Comparison of ENCODE assay signal across 10 mouse cellular contexts in genomic region chr3:122402143-122402542, GRCm38 (mm10).
DNase-seq lines count a peak whose midpoint lies in the region; ATAC-seq and TF ChIP-seq lines count a peak whose summit lies in the region.
"Had no signal": no experiment of that assay in that cellular context is flagged by ENCODE, and none has a peak within 500 bp of the region (broad histone marks: within the 10 kb centered on the region; RNA-seq: fewer than 3 reads in every experiment).

No protein-coding gene starts in this region.

- no peak overlapping the region for H3K4me3 ChIP-seq in heart, embryonic 14.5 days (ENCODE audit: control insufficient read depth in 1 of 2, insufficient read depth in 1 of 2, low read depth in 1 of 2, low read length in 2 of 2)
- no peak overlapping the region for H3K4me3 ChIP-seq in lung, postnatal 0 days (ENCODE audit: low read depth, low read length)
- H3K4me3 ChIP-seq in intestine, embryonic 16.5 days (ENCODE audit: low read length), result no peak overlapping the region
- H3K4me3 ChIP-seq: liver, embryonic 12.5 days had no signal

- TF ChIP-seq EP300 in lung, postnatal 0 days (IDR thresholded peaks at IDR 0.05), result peak; percentile 32; the same call in 1 of the 2 replicates

- H3K4me2 ChIP-seq in heart, embryonic 14.5 days (ENCODE audit: low read length), result peak overlapping the region; percentile 39
- H3K4me2 ChIP-seq in lung, postnatal 0 days (replicated peaks; ENCODE audit: low read depth, low read length), result no peak overlapping the region
- no peak overlapping the region for H3K4me2 ChIP-seq in intestine, embryonic 16.5 days (ENCODE audit: low read depth, low read length)
- H3K4me2 ChIP-seq: liver, embryonic 12.5 days had no signal

- 9% methylated on average over 5 of the region's 5 CpGs for WGBS in heart, embryonic 14.5 days
- 29% methylated on average over 5 of the region's 5 CpGs for WGBS in lung, postnatal 0 days
- WGBS in intestine, embryonic 16.5 days, result 35% methylated on average over 5 of the region's 5 CpGs

- peaks cover 12 to 14% of the 10 kb centered on the region in 2 experiments for H3K4me1 ChIP-seq in heart, embryonic 14.5 days (ENCODE audit: control insufficient read depth in 2 of 2, insufficient read depth in 2 of 2, low read length in 2 of 2)
- H3K4me1 ChIP-seq in lung, postnatal 0 days (ENCODE audit: insufficient read depth, low read depth, low read length), result no peaks in the 10 kb centered on the region
- H3K4me1 ChIP-seq in intestine, embryonic 16.5 days (ENCODE audit: control insufficient read depth, insufficient read depth, low read length), result peaks cover 12% of the 10 kb centered on the region; the same call in 1 of the 2 replicates
- H3K4me1 ChIP-seq: liver, embryonic 12.5 days had no signal

- no peaks in the 10 kb centered on the region for H3K27me3 ChIP-seq in heart, embryonic 14.5 days (ENCODE audit: control insufficient read depth, insufficient read depth, low read length)
- no peaks in the 10 kb centered on the region for H3K27me3 ChIP-seq in lung, postnatal 0 days (replicated peaks; ENCODE audit: insufficient read depth, low read length)
- H3K27me3 ChIP-seq in intestine, embryonic 16.5 days (replicated peaks; ENCODE audit: control insufficient read depth, insufficient read depth, low read length), result no peaks in the 10 kb centered on the region
- H3K27me3 ChIP-seq: liver, embryonic 12.5 days had no signal

- no peaks in the 10 kb centered on the region for H3K36me3 ChIP-seq in heart, embryonic 14.5 days (ENCODE audit: control insufficient read depth, insufficient read depth, low read length)
- H3K36me3 ChIP-seq in lung, postnatal 0 days (ENCODE audit: insufficient read depth, low read length), result no peaks in the 10 kb centered on the region
- H3K36me3 ChIP-seq in intestine, embryonic 16.5 days (ENCODE audit: control insufficient read depth, insufficient read depth, low read length), result no peaks in the 10 kb centered on the region
- H3K36me3 ChIP-seq: liver, embryonic 12.5 days had no signal

- ATAC-seq in heart, embryonic 14.5 days (ENCODE audit: insufficient number of reproducible peaks, insufficient read depth, low FRiP score, low read depth), result no peak
- ATAC-seq in lung, postnatal 0 days, result peak; percentile 30
- peak; percentile 79 for ATAC-seq in intestine, embryonic 16.5 days
- ATAC-seq: liver, embryonic 12.5 days had no signal

- TF ChIP-seq CTCF in lung, postnatal 0 days (IDR thresholded peaks at IDR 0.05), result no peak

- H3K9ac ChIP-seq in heart, embryonic 14.5 days (ENCODE audit: low read length), result no peak overlapping the region
- no peak overlapping the region for H3K9ac ChIP-seq in lung, postnatal 0 days (replicated peaks; ENCODE audit: low read depth)
- no peak overlapping the region for H3K9ac ChIP-seq in intestine, embryonic 16.5 days (ENCODE audit: low read depth, low read length)
- H3K9ac ChIP-seq: liver, embryonic 12.5 days had no signal

- no peak for DNase-seq in heart, adult 18-20 months
- DNase-seq in lung, postnatal 0 days (ENCODE audit: low spot score), result no peak
- no peak for DNase-seq in lung, adult 18-20 months
- DNase-seq in telencephalon, adult 2 months (ENCODE audit: low read depth, low spot score), result peak; percentile 39
- no peak for DNase-seq in kidney, adult 9 months
- DNase-seq: cerebellum, adult 2 months; kidney, postnatal 25 days had no signal

- H3K9me3 ChIP-seq in heart, embryonic 14.5 days (ENCODE audit: control insufficient read depth, low read length), result no peaks in the 10 kb centered on the region
- H3K9me3 ChIP-seq in lung, postnatal 0 days (ENCODE audit: low read length), result no peaks in the 10 kb centered on the region
- no peaks in the 10 kb centered on the region for H3K9me3 ChIP-seq in intestine, embryonic 16.5 days (ENCODE audit: control insufficient read depth, low read length)
- H3K9me3 ChIP-seq: liver, embryonic 12.5 days had no signal

- H3K27ac ChIP-seq in heart, embryonic 14.5 days (replicated peaks in 1 of 2; ENCODE audit: control insufficient read depth in 1 of 2, insufficient read depth in 1 of 2, low read depth in 2 of 2, low read length in 2 of 2), result peak overlapping the region in 1 of 2 experiments; percentile 50; a peak in 2 of 4 replicates
- no peak overlapping the region for H3K27ac ChIP-seq in lung, postnatal 0 days (ENCODE audit: low read length)
- H3K27ac ChIP-seq in intestine, embryonic 16.5 days (ENCODE audit: low read length), result peak overlapping the region; percentile 31; the same call in 1 of the 2 replicates
- H3K27ac ChIP-seq: liver, embryonic 12.5 days had no signal
